Mouse (Mus musculus): ENCODE results near the gene Lsamp.

DNA sequence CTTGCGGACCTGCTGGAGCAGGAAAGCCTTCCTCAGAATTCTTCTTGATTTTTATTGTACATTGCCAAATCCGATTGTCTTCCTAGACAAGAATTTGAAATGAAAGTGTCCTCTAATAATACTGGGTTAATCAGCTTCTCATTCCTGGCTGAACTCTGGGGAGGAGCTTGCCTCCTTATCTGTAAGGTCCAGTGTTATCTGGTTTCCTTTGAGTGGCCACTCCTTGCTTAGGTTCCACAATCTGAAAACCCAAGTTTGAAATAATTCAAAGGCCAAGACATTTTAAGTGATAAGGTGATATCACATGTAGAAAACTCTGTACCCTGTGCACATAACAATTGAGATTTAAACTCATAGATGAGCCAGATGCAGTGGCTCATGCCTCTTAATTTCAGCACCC lies 975.0 kb downstream of the Lsamp start:
- TF ChIP-seq POLR2A (IDR thresholded peaks at IDR 0.05; ENCODE audit: extremely low read depth, insufficient read depth, low read length): no peak
- no peak for TF ChIP-seq CTCF (IDR thresholded peaks at IDR 0.05; ENCODE audit: low read depth, low read length)
